Mouse (Mus musculus) CD4-positive, CD25-positive, alpha-beta regulatory T cell, adult 9 weeks (primary cell): ENCODE results near the gene Defa26. TPM values are rescaled to one million over a fixed set of nuclear protein-coding genes. Genes with fewer than 3 reads are reported as not detected.

Experiments used
- polyA plus RNA-seq: library from polyadenylated mRNA; unstranded; fragments of 100-300 nt; shearing (Covaris generic); gene quantifications from one replicate; pipeline ENCODE4 v1.2.1, GENCODE M21; 2017

The Defa26 gene
- polyA plus RNA-seq: not detected

GRCm38 (mm10) chr8:21617883-21618282 lies at the start of gene Defa26:
Gene Defa26 (plus strand): TSS chr8:21618183.

DNA sequence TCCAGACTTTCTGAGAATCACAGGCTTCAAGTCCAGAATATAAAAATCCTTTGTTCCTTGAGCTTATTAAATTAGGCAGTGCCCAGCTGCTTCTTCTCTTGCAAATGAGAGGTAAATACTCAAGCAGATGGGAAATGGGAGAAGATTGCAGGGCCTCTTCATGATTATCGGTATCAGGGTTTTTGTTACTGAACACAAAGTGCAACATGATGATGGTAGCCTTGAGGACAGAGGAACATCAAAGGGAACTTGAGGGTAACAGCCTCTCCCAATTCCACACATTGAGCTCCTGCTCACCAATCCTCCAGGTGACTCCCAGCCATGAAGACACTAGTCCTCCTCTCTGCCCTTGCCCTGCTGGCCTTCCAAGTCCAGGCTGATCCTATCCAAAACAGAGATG lies 35.3 kb upstream of the Defa26 start, which contains the start of gene Defa28:
Gene Defa28 (plus strand): TSS at position 301 of the 400 bp plus-strand sequence.

GRCm38 (mm10) chr8:21594408-21594807 lies 23.6 kb upstream of the Defa26 start, which contains the start of gene Gm7861:
Gene Gm7861 (minus strand): TSS chr8:21594508.

GRCm38 (mm10) chr8:21655480-21655879 lies 37.5 kb downstream of the Defa26 start, which contains the start of gene Defa17:
Gene Defa17 (plus strand): TSS chr8:21655780.

DNA sequence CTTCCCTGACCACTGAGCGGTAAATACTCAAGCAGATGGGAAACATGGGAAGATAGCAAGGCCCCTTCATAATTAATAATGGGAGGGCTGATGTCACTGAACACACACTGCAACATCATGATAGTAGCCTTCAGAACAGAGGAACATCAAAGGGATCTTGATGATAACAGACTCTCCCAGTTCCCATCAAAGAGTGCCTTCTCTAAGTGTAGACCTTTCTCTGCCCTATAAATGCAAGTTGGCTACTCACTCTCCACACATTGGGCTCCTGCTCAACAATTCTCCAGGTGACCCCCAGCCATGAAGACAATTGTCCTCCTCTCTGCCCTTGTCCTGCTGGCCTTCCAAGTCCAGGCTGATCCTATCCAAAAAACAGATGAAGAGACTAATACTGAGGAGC lies 47.5 kb downstream of the Defa26 start, which contains the start of gene Defa34:
Gene Defa34 (plus strand): TSS at position 301 of the 400 bp plus-strand sequence.

Other genes with a start within 250 kb of the Defa26 start
- gene Defa2, start 239.7 kb upstream of the Defa26 start, polyA plus RNA-seq: not detected
- not detected for gene Defa33, start 226.4 kb upstream of the Defa26 start, polyA plus RNA-seq
- gene Defa36, start 190.8 kb upstream of the Defa26 start, polyA plus RNA-seq: not detected
- gene Gm7849, start 161.6 kb upstream of the Defa26 start, polyA plus RNA-seq: not detected
- gene Defa20, start 108.9 kb upstream of the Defa26 start, polyA plus RNA-seq: not detected
- gene Defa32, start 89.2 kb upstream of the Defa26 start, polyA plus RNA-seq: not detected
- not detected for gene Defa37, start 52.8 kb upstream of the Defa26 start, polyA plus RNA-seq
- not detected for gene Defa28, start 35.2 kb upstream of the Defa26 start, polyA plus RNA-seq
- not detected for gene Gm7861, start 23.7 kb upstream of the Defa26 start, polyA plus RNA-seq
- gene Defa17, start 37.6 kb downstream of the Defa26 start, polyA plus RNA-seq: not detected
- gene Defa34, start 47.6 kb downstream of the Defa26 start, polyA plus RNA-seq: not detected
- gene AY761184, start 85.5 kb downstream of the Defa26 start, polyA plus RNA-seq: not detected
- gene Defa24, start 116.3 kb downstream of the Defa26 start, polyA plus RNA-seq: not detected
- not detected for gene Defb50, start 205.4 kb downstream of the Defa26 start, polyA plus RNA-seq
- not detected for gene Defb2, start 221.7 kb downstream of the Defa26 start, polyA plus RNA-seq
- not detected for gene Defb10, start 240.7 kb downstream of the Defa26 start, polyA plus RNA-seq